Mouse (Mus musculus) heart, adult 2 months (tissue): Measurements from ENCODE around the gene Gm3642. TPM values are rescaled to one million over a fixed set of nuclear protein-coding genes. Genes with fewer than 3 reads are reported as not detected.
"Not testable (repeated sequence)": the region's sequence is repeated elsewhere in the genome, so short reads cannot be mapped to it uniquely, and the experiment has no call there.

Experiments
- DNase-seq, 2 experiments: peaks; one replicate each; pipeline ENCODE4 v3.0.0; 2021
- H3K27ac ChIP-seq: fragments of 200-600 bp; 2 replicates; pipeline ENCODE4 v1.8.1; 2022
- H3K27me3 ChIP-seq: fragments of 200-500 bp; 2 replicates; pipeline ENCODE4 v1.6.1; 2012; ENCODE audit warnings: mild to moderate bottlenecking, low read length, inconsistent platforms, mixed read lengths; ENCODE audit not compliant: control insufficient read depth, insufficient read depth
- H3K36me3 ChIP-seq: fragments of 200-500 bp; 2 replicates; pipeline ENCODE4 v1.6.1; 2012; ENCODE audit warnings: low read length, inconsistent platforms; ENCODE audit not compliant: control insufficient read depth, insufficient read depth
- H3K4me1 ChIP-seq: fragments of 200-500 bp; 2 replicates; pipeline ENCODE4 v1.6.1; 2011; ENCODE audit warnings: low read length; ENCODE audit not compliant: control insufficient read depth, insufficient read depth
- H3K4me3 ChIP-seq: fragments of 200-600 bp; 2 replicates; pipeline ENCODE4 v1.8.1; 2022
- H3K79me2 ChIP-seq: fragments of 200-500 bp; replicated peaks from 2 replicates; pipeline ENCODE4 v1.6.1; 2012; ENCODE audit warnings: mild to moderate bottlenecking, inconsistent platforms, low read length, moderate library complexity, mixed read lengths; ENCODE audit not compliant: control insufficient read depth, insufficient read depth
- H3K9ac ChIP-seq: fragments of 200-500 bp; 2 replicates; pipeline ENCODE4 v1.6.1; 2012; ENCODE audit warnings: low read depth, mild to moderate bottlenecking, control low read depth, inconsistent platforms, low read length, mixed read lengths
- WGBS: fragments of 180-500 bp; shearing (Covaris S2); methylation state at CpG from one replicate; pipeline ENCODE4 v1.1.7; 2018; 5-methylcytosine and 5-hydroxymethylcytosine counted together
- intact Hi-C: fragments of 180-260 bp; cut with DNase I; formaldehyde crosslinking; loops from one replicate; pipeline ENCODE4 v1.15.1; 2025
- long read RNA-seq: library from polyadenylated mRNA; stranded (forward); transcript quantifications from one replicate; pipeline ENCODE4 v2.0.0, GENCODE M21; 2021
- polyA plus RNA-seq: library from polyadenylated mRNA; depleted of rRNA; stranded (reverse); fragments of >200 nt; gene quantifications from 2 replicates; pipeline ENCODE4 v1.2.3, GENCODE M21; 2012; rRNA removed
- total RNA-seq, 2 experiments: library from RNA; stranded (reverse); gene quantifications; 2 replicates each; pipeline ENCODE4 v1.2.3; 2021

Gm3642 gene
- total RNA-seq = not detected
- polyA plus RNA-seq = not detected in 2 replicates
- long read RNA-seq = 0 reads

GRCm38 (mm10) chr14:6840211-6840610, at the start of gene Gm3642:
Gm3642 (minus strand) TSS chr14:6840311.
- H3K27ac ChIP-seq, H3K4me3 ChIP-seq, H3K4me1 ChIP-seq, H3K27me3 ChIP-seq, DNase-seq, H3K79me2 ChIP-seq, H3K9ac ChIP-seq, intact Hi-C loops, H3K36me3 ChIP-seq: not testable (repeated sequence)
- no CpG with 5 or more reads among the region's 3 CpGs for WGBS

GRCm38 (mm10) chr14:6889521-6890012, 49.5 kb upstream of the Gm3642 start, which contains the start of gene Gm3667:
Gm3667 (minus strand) TSS chr14:6889962.
- H3K36me3 ChIP-seq, H3K79me2 ChIP-seq, H3K27me3 ChIP-seq, H3K4me1 ChIP-seq, intact Hi-C loops, H3K9ac ChIP-seq: not testable (repeated sequence)
- WGBS = 1% methylated on average over 27 of the region's 43 CpGs
- Histone ChIP-seq H3K27ac (peak within 1 kb of the TSS; percentile 28; the same call in 1 of the 2 replicates), H3K4me3 (peak within 1 kb of the TSS; percentile 28; the same call in 1 of the 2 replicates)
- DNase-seq = peak; percentile 39 to 41

- 11% methylated on average over 5 of the region's 5 CpGs for WGBS
- not testable (repeated sequence) for H3K79me2 ChIP-seq, H3K4me3 ChIP-seq
These were observed 48.7 kb upstream of the Gm3642 start for GRCm38 (mm10) chr14:6888811-6889210.

DNA sequence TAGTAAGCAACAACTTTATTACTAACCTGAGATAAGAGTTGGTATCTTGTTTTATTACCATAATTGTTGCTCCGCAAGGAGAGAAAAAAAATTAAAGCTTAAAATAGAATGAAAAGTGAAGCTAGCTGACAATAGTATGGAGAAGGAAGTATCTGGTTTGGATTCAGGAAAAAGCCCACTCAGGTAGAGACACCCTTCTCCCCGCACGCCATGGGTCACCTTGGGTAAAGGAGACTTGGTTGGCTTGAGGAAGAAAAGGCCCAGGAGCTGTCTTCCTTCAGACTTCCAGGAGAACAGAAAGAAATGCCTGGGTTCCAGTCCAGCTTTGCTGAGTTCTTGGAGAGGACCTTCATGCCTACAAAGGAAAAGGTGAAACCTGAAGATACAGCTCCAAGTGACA, 16.8 kb downstream of the Gm3642 start:
- H3K79me2 ChIP-seq, H3K36me3 ChIP-seq, H3K4me1 ChIP-seq, intact Hi-C loops, DNase-seq, H3K27me3 ChIP-seq, H3K27ac ChIP-seq, H3K9ac ChIP-seq, H3K4me3 ChIP-seq: not testable (repeated sequence)
- 75% methylated on average over 3 of the region's 3 CpGs for WGBS

More at GRCm38 (mm10) chr14:6888811-6889210, 48.7 kb upstream of the Gm3642 start:
- H3K9ac ChIP-seq, H3K4me1 ChIP-seq, H3K36me3 ChIP-seq, H3K27me3 ChIP-seq, intact Hi-C loops: not testable (repeated sequence)
- peak; percentile 6 to 31 for DNase-seq
- peak overlapping the region; percentile 28; the same call in 1 of the 2 replicates for H3K27ac ChIP-seq

Other genes with a start within 250 kb of the Gm3642 start
- under 1 TPM in 1 of 2 experiments, not detected in 1; 0.25 TPM for gene Gm3629, start 249.7 kb downstream of the Gm3642 start, total RNA-seq
- gene Gm3629, start 249.7 kb downstream of the Gm3642 start, polyA plus RNA-seq = not detected in 2 replicates
- gene Gm3460, start 217.9 kb downstream of the Gm3642 start, total RNA-seq = not detected
- gene Gm3460, start 217.9 kb downstream of the Gm3642 start, polyA plus RNA-seq = not detected in 2 replicates
- gene Gm10251, start 156.1 kb downstream of the Gm3642 start, total RNA-seq = not detected
- not detected in 2 replicates for gene Gm10251, start 156.1 kb downstream of the Gm3642 start, polyA plus RNA-seq
- gene Gm8050, start 120.1 kb downstream of the Gm3642 start, total RNA-seq = not detected
- gene Gm8050, start 120.1 kb downstream of the Gm3642 start, polyA plus RNA-seq = not detected in 2 replicates
- gene Gm3636, start 98.0 kb downstream of the Gm3642 start, total RNA-seq = under 1 TPM in 1 of 2 experiments, not detected in 1; 0.32 TPM
- gene Gm3636, start 98.0 kb downstream of the Gm3642 start, polyA plus RNA-seq = 0.15 and 0.76 TPM in 2 replicates
- gene Gm8362, start 65.9 kb downstream of the Gm3642 start, total RNA-seq = not detected
- gene Gm8362, start 65.9 kb downstream of the Gm3642 start, polyA plus RNA-seq = not detected in 2 replicates
- gene Gm3667, start 49.7 kb upstream of the Gm3642 start, total RNA-seq = not detected
- 0.25 TPM in 1 of 2 replicates, not detected in the other for gene Gm3667, start 49.7 kb upstream of the Gm3642 start, polyA plus RNA-seq
- gene Gm6356, start 133.5 kb upstream of the Gm3642 start, total RNA-seq = not detected
- gene Gm6356, start 133.5 kb upstream of the Gm3642 start, polyA plus RNA-seq = not detected in 2 replicates
- not detected for gene Gm10406, start 187.1 kb upstream of the Gm3642 start, total RNA-seq
- 0.33 TPM in 1 of 2 replicates, not detected in the other for gene Gm10406, start 187.1 kb upstream of the Gm3642 start, polyA plus RNA-seq
- not detected for gene Gm3685, start 204.7 kb upstream of the Gm3642 start, total RNA-seq
- not detected in 2 replicates for gene Gm3685, start 204.7 kb upstream of the Gm3642 start, polyA plus RNA-seq